Mouse (Mus musculus) heart, adult 2 months (tissue): ENCODE results near the gene AC140267.1. TPM values are rescaled to one million over a fixed set of nuclear protein-coding genes. Genes with fewer than 3 reads are reported as not detected.

ENCODE experiments used
- DNase-seq, 2 experiments: peaks; one replicate each; pipeline ENCODE4 v3.0.0; 2021
- H3K27ac ChIP-seq: fragments of 200-600 bp; 2 replicates; pipeline ENCODE4 v1.8.1; 2022
- H3K27me3 ChIP-seq: fragments of 200-500 bp; 2 replicates; pipeline ENCODE4 v1.6.1; 2012; ENCODE audit warnings: mild to moderate bottlenecking, low read length, inconsistent platforms, mixed read lengths; ENCODE audit not compliant: control insufficient read depth, insufficient read depth
- H3K36me3 ChIP-seq: fragments of 200-500 bp; 2 replicates; pipeline ENCODE4 v1.6.1; 2012; ENCODE audit warnings: low read length, inconsistent platforms; ENCODE audit not compliant: control insufficient read depth, insufficient read depth
- H3K4me1 ChIP-seq: fragments of 200-500 bp; 2 replicates; pipeline ENCODE4 v1.6.1; 2011; ENCODE audit warnings: low read length; ENCODE audit not compliant: control insufficient read depth, insufficient read depth
- H3K4me3 ChIP-seq: fragments of 200-600 bp; 2 replicates; pipeline ENCODE4 v1.8.1; 2022
- H3K79me2 ChIP-seq: fragments of 200-500 bp; replicated peaks from 2 replicates; pipeline ENCODE4 v1.6.1; 2012; ENCODE audit warnings: mild to moderate bottlenecking, inconsistent platforms, low read length, moderate library complexity, mixed read lengths; ENCODE audit not compliant: control insufficient read depth, insufficient read depth
- H3K9ac ChIP-seq: fragments of 200-500 bp; 2 replicates; pipeline ENCODE4 v1.6.1; 2012; ENCODE audit warnings: low read depth, mild to moderate bottlenecking, control low read depth, inconsistent platforms, low read length, mixed read lengths
- CTCF ChIP-seq: fragments of 200-600 bp; IDR thresholded peaks from 2 replicates; pipeline ENCODE4 v1.8.1; 2022; ENCODE audit warnings: antibody characterized with exemption, mild to moderate bottlenecking, moderate library complexity
- EP300 ChIP-seq: fragments of 200-500 bp; IDR thresholded peaks from 2 replicates; pipeline ENCODE4 v1.6.1; 2011; ENCODE audit warnings: low read depth, low read length, control low read depth; ENCODE audit not compliant: insufficient read depth
- POLR2A ChIP-seq: fragments of 200-500 bp; IDR thresholded peaks from 2 replicates; pipeline ENCODE4 v1.6.1; 2011; ENCODE audit warnings: mild to moderate bottlenecking, low read depth, low read length, control low read depth; ENCODE audit not compliant: insufficient read depth
- WGBS: fragments of 180-500 bp; shearing (Covaris S2); methylation state at CpG from one replicate; pipeline ENCODE4 v1.1.7; 2018; 5-methylcytosine and 5-hydroxymethylcytosine counted together
- intact Hi-C: fragments of 180-260 bp; cut with DNase I; formaldehyde crosslinking; loops from one replicate; pipeline ENCODE4 v1.15.1; 2025
- polyA plus RNA-seq: library from polyadenylated mRNA; depleted of rRNA; stranded (reverse); fragments of >200 nt; gene quantifications from 2 replicates; pipeline ENCODE4 v1.2.3, GENCODE M21; 2012
- total RNA-seq, 2 experiments: library from RNA; stranded (reverse); gene quantifications; 2 replicates each; pipeline ENCODE4 v1.2.3; 2021

The AC140267.1 gene
- total and polyA plus RNA-seq, 3 experiments, result 10.3 to 29.5 TPM; not detected in 1

- 19% methylated on average over 10 of the region's 10 CpGs for whole genome bisulfite sequencing
- Histone ChIP-seq H3K4me3 (no peak overlapping the region), H3K79me2 (no peaks in the 10 kb centered on the region), H3K9ac (no peak overlapping the region), H3K4me1 (no peaks in the 10 kb centered on the region), H3K27me3 (no peaks in the 10 kb centered on the region), H3K27ac (no peak overlapping the region), H3K36me3 (no peaks in the 10 kb centered on the region)
- intact Hi-C loops, result no loop called here
- TF ChIP-seq POLR2A (no peak), EP300 (no peak), CTCF (peak; percentile 61)
- peak in 1 of 2 experiments; percentile 37 for DNase-seq
These were observed 19.7 kb upstream of the AC140267.1 start for GRCm38 (mm10) chr15:80215716-80216479.

GRCm38 (mm10) chr15:80216480-80216820 is 19.2 kb upstream of the AC140267.1 start:
- no peaks in the 10 kb centered on the region for H3K27me3 ChIP-seq
- H3K79me2 ChIP-seq, result no peaks in the 10 kb centered on the region
- H3K36me3 ChIP-seq, result no peaks in the 10 kb centered on the region
- no peak for DNase-seq
- no peak overlapping the region for H3K27ac ChIP-seq
- TF ChIP-seq CTCF (no peak), EP300 (no peak), POLR2A (no peak)
- WGBS, result 54% methylated on average over 9 of the region's 9 CpGs
- H3K4me1 ChIP-seq, result no peaks in the 10 kb centered on the region
- intact Hi-C loops, result no loop called here
- no peak overlapping the region for H3K4me3 ChIP-seq
- no peak overlapping the region for H3K9ac ChIP-seq

GRCm38 (mm10) chr15:80217476-80217875 is 18.2 kb upstream of the AC140267.1 start:
- H3K4me3 ChIP-seq, result no peak overlapping the region
- no peaks in the 10 kb centered on the region for H3K79me2 ChIP-seq
- intact Hi-C loops, result no loop called here
- 88% methylated on average over 10 of the region's 10 CpGs for WGBS
- H3K9ac ChIP-seq, result no peak overlapping the region
- DNase-seq, result no peak
- H3K27ac ChIP-seq, result no peak overlapping the region
- H3K27me3 ChIP-seq, result no peaks in the 10 kb centered on the region
- H3K36me3 ChIP-seq, result no peaks in the 10 kb centered on the region
- TF ChIP-seq EP300, result no peak
- no peak for TF ChIP-seq POLR2A
- TF ChIP-seq CTCF, result no peak
- no peaks in the 10 kb centered on the region for H3K4me1 ChIP-seq

GRCm38 (mm10) chr15:80219211-80219610 is 16.4 kb upstream of the AC140267.1 start:
- WGBS, result 27% methylated on average over 14 of the region's 14 CpGs
- no peaks in the 10 kb centered on the region for H3K4me1 ChIP-seq
- H3K27me3 ChIP-seq, result no peaks in the 10 kb centered on the region
- H3K79me2 ChIP-seq, result no peaks in the 10 kb centered on the region
- no peaks in the 10 kb centered on the region for H3K36me3 ChIP-seq
- peak in 1 of 2 experiments; percentile 13 for DNase-seq
- TF ChIP-seq CTCF (no peak), EP300 (no peak), POLR2A (no peak)
- no peak overlapping the region for H3K4me3 ChIP-seq
- no peak overlapping the region for H3K9ac ChIP-seq
- intact Hi-C loops, result no loop called here
- no peak overlapping the region for H3K27ac ChIP-seq

GRCm38 (mm10) chr15:80219705-80220657 is 15.7 kb upstream of the AC140267.1 start:
- Histone ChIP-seq H3K27ac (no peak overlapping the region), H3K79me2 (no peaks in the 10 kb centered on the region), H3K9ac (no peak overlapping the region), H3K36me3 (no peaks in the 10 kb centered on the region), H3K4me1 (no peaks in the 10 kb centered on the region), H3K4me3 (no peak overlapping the region), H3K27me3 (no peaks in the 10 kb centered on the region)
- intact Hi-C loops, result loop anchor here (10.0 kb wide), 1 partner anchor 275 kb away; no protein-coding TSS in a partner anchor
- no peak for DNase-seq
- WGBS, result 60% methylated on average over 4 of the region's 4 CpGs
- TF ChIP-seq POLR2A (no peak), EP300 (no peak), CTCF (no peak)

GRCm38 (mm10) chr15:80221031-80221430 is 14.6 kb upstream of the AC140267.1 start:
- no peaks in the 10 kb centered on the region for H3K4me1 ChIP-seq
- H3K27me3 ChIP-seq, result no peaks in the 10 kb centered on the region
- H3K36me3 ChIP-seq, result no peaks in the 10 kb centered on the region
- no peak overlapping the region for H3K4me3 ChIP-seq
- H3K79me2 ChIP-seq, result no peaks in the 10 kb centered on the region
- intact Hi-C loops, result loop anchor here (10.0 kb wide), 1 partner anchor 276 kb away; no protein-coding TSS in a partner anchor
- TF ChIP-seq EP300 (no peak), CTCF (no peak), POLR2A (no peak)
- no peak overlapping the region for H3K9ac ChIP-seq
- WGBS, result 75% methylated on average over 8 of the region's 8 CpGs
- no peak for DNase-seq
- no peak overlapping the region for H3K27ac ChIP-seq
